Mouse (Mus musculus): ENCODE measurements around the gene Yipf7. TPM values are rescaled to one million over a fixed set of nuclear protein-coding genes. Genes with fewer than 3 reads are reported as not detected.

Yipf7 gene
- polyA plus RNA-seq, 1 experiment from 2014 or later: not detected

DNA sequence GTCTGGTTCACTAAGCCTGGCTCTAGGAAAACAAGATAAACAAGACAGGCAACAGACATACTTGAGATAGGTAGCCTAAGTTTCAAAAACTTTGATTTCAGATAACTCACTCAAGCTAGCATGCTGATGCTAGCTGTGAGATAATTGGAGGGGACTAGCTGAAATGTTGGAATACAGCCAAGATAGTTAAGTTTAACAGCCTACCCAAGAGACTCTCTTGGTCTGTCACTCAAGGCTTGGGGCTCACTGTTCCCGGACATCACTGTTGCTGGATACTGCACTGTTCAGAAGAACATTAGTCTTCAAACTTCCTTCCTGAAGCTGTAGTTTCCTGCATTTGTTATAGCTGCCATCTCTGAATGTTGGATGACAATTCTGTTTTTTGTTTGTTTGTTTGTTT is 74.9 kb downstream of the Yipf7 start:
- no peaks in the 10 kb centered on the region for H3K4me1 ChIP-seq
- WGBS: 88% methylated on average over 1 of the region's 1 CpGs
- no peak for DNase-seq (ENCODE audit: extremely low spot score, low spot score)
- H3K27me3 ChIP-seq (ENCODE audit: poor library complexity, severe bottlenecking): no peaks in the 10 kb centered on the region
- no peak overlapping the region for H3K27ac ChIP-seq
- H3K36me3 ChIP-seq (replicated peaks): no peaks in the 10 kb centered on the region
- H3K9me3 ChIP-seq: no peaks in the 10 kb centered on the region
- H3K4me3 ChIP-seq: no peak overlapping the region

Other genes starting within 250 kb of the Yipf7 start
- 0.30 and 0.68 TPM in 2 replicates for gene Kctd8, start 201.0 kb downstream of the Yipf7 start, polyA plus RNA-seq (2016; fragmentation: Nextera tagmentation; extraction: Ambion mirVana)
- gene Guf1, start 14.3 kb upstream of the Yipf7 start, polyA plus RNA-seq (2016; fragmentation: Nextera tagmentation; extraction: Ambion mirVana): 44.2 and 48.7 TPM in 2 replicates
- gene Gnpda2, start 49.7 kb upstream of the Yipf7 start, polyA plus RNA-seq (2016; fragmentation: Nextera tagmentation; extraction: Ambion mirVana): 21.2 and 22.6 TPM in 2 replicates

Data from forebrain, embryonic 10.5 days (tissue).